8 mouse cellular contexts compared by ENCODE assay signal in genomic region chr4:99881882-99882281, GRCm38 (mm10). TPM values are rescaled to one million over a fixed set of nuclear protein-coding genes. Genes with fewer than 3 reads are reported as not detected.
DNase-seq lines count a peak whose midpoint lies in the region; ATAC-seq and TF ChIP-seq lines count a peak whose summit lies in the region.

No protein-coding gene starts in this region.

- no peaks in the 10 kb centered on the region for H3K36me3 ChIP-seq in kidney, adult 2 months (ENCODE audit: control insufficient read depth, insufficient read depth, low read length)
- H3K36me3 ChIP-seq in embryonic facial prominence, embryonic 14.5 days (ENCODE audit: control insufficient read depth, insufficient read depth, low read length): no peaks in the 10 kb centered on the region

- no peaks in the 10 kb centered on the region for H3K27me3 ChIP-seq in kidney, adult 2 months (replicated peaks; ENCODE audit: control insufficient read depth, insufficient read depth, low read length)
- H3K27me3 ChIP-seq in embryonic facial prominence, embryonic 14.5 days (replicated peaks; ENCODE audit: control insufficient read depth, insufficient read depth, low read length): no peaks in the 10 kb centered on the region

- no peak for TF ChIP-seq POLR2A in kidney, adult 2 months (IDR thresholded peaks at IDR 0.05; ENCODE audit: low read depth, low read length)

- no peak overlapping the region for H3K9ac ChIP-seq in embryonic facial prominence, embryonic 14.5 days (ENCODE audit: low read depth, low read length)

- H3K9me3 ChIP-seq in embryonic facial prominence, embryonic 14.5 days (ENCODE audit: control insufficient read depth, low read length): no peaks in the 10 kb centered on the region

- H3K27ac ChIP-seq in kidney, adult 2 months (ENCODE audit: insufficient read depth, low read depth, low read length): no peak overlapping the region
- no peak overlapping the region for H3K27ac ChIP-seq in embryonic facial prominence, embryonic 14.5 days (replicated peaks; ENCODE audit: low read depth, low read length)

- DNase-seq in kidney, adult 2 months: peak; percentile 16
- DNase-seq in kidney, adult 11 months: no peak
- DNase-seq in 416B (ENCODE audit: low read depth): peak; percentile 64
- peak; percentile 29 for DNase-seq in CD4-positive helper T cell, adult 2 months (ENCODE audit: low read depth, low spot score)
- DNase-seq in embryonic facial prominence, embryonic 14.5 days (ENCODE audit: low spot score): peak; percentile 31
- peak; percentile 22 for DNase-seq in telencephalon, adult 2 months (ENCODE audit: low read depth, low spot score)
- no peak for DNase-seq in ovary, postnatal 10 days (ENCODE audit: low spot score)
- no peak for DNase-seq in spleen, postnatal 14 days (ENCODE audit: low spot score in 2 of 2)

- no peak for ATAC-seq in embryonic facial prominence, embryonic 14.5 days (ENCODE audit: low read depth)

- no peaks in the 10 kb centered on the region for H3K4me1 ChIP-seq in kidney, adult 2 months (ENCODE audit: control insufficient read depth, insufficient read depth, low read length)
- H3K4me1 ChIP-seq in embryonic facial prominence, embryonic 14.5 days (ENCODE audit: control insufficient read depth, insufficient read depth, low read length): no peaks in the 10 kb centered on the region

- no peak for TF ChIP-seq CTCF in kidney, adult 2 months (conservative IDR thresholded peaks at IDR 0.05; ENCODE audit: insufficient read depth, insufficient read length, low read depth, low read length)

- no peak overlapping the region for H3K4me2 ChIP-seq in embryonic facial prominence, embryonic 14.5 days (ENCODE audit: low read depth, low read length)

- H3K4me3 ChIP-seq in kidney, adult 2 months (ENCODE audit: insufficient read depth, low read depth, low read length): no peak overlapping the region
- no peak overlapping the region for H3K4me3 ChIP-seq in embryonic facial prominence, embryonic 14.5 days (ENCODE audit: low read depth, low read length)

RNA-seq across cellular contexts. Expression of gene Pgm1, which starts 47.3 kb away (rescaled TPM):
- polyA plus RNA-seq in kidney, adult 2 months (2012; rRNA removed): 82.9 and 84.2 TPM in 2 replicates
- polyA plus RNA-seq in embryonic facial prominence, embryonic 14.5 days (2014; fragmentation: Nextera tagmentation; extraction: Ambion mirVana): 70.9 and 71.4 TPM in 2 replicates

RNA-seq across cellular contexts. Expression of gene Itgb3bp, which starts 47.7 kb away (rescaled TPM):
- polyA plus RNA-seq in kidney, adult 2 months (2012; rRNA removed): 0.86 and 1.3 TPM in 2 replicates
- polyA plus RNA-seq in embryonic facial prominence, embryonic 14.5 days (2014; fragmentation: Nextera tagmentation; extraction: Ambion mirVana): 29.7 and 31.9 TPM in 2 replicates

RNA-seq across cellular contexts. Expression of gene Efcab7, which starts 52.9 kb away (rescaled TPM):
- polyA plus RNA-seq in kidney, adult 2 months (2012; rRNA removed): 1.7 and 1.8 TPM in 2 replicates
- 22.1 and 23.4 TPM in 2 replicates for polyA plus RNA-seq in embryonic facial prominence, embryonic 14.5 days (2014; fragmentation: Nextera tagmentation; extraction: Ambion mirVana)

Comparison
In these comparisons a context has a peak if more than half of its experiments do, and no peak if none do; other contexts are left out.
1. DNase-seq: peak in kidney, adult 2 months (single experiment), 416B (single experiment), CD4-positive helper T cell, adult 2 months (single experiment), embryonic facial prominence, embryonic 14.5 days (single experiment) and telencephalon, adult 2 months (single experiment); none in kidney, adult 11 months (single experiment), ovary, postnatal 10 days (single experiment) and spleen, postnatal 14 days (0 of 2).
2. RNA of gene Itgb3bp, which starts 47.7 kb away (polyA plus RNA-seq): 29.7 to 31.9 TPM in embryonic facial prominence, embryonic 14.5 days; 0.86 to 1.3 TPM in kidney, adult 2 months; every median in the first group is over 10 times any median in the second.